Mouse (Mus musculus) lung, embryonic 14.5 days (tissue): Measurements from ENCODE around the gene Prkca. TPM values are rescaled to one million over a fixed set of nuclear protein-coding genes. Genes with fewer than 3 reads are reported as not detected.

ENCODE experiments used
- ATAC-seq: fragments of 200-750 bp; cut with Nextera tagmentation; 2 replicates; pipeline ENCODE4 v1.8.0; 2017; ENCODE audit warnings: mild to moderate bottlenecking, moderate TSS enrichment, moderate library complexity; ENCODE audit not compliant: insufficient read depth
- DNase-seq: peaks from one replicate; pipeline ENCODE4 v3.0.0-alpha.2; 2015
- H3K27ac ChIP-seq: fragments of 300-500 bp; sonication (generic); 2 replicates; pipeline ENCODE4 v1.5.1; 2014; ENCODE audit warnings: low read depth, mild to moderate bottlenecking, moderate library complexity
- H3K27me3 ChIP-seq: fragments of 300-500 bp; sonication (generic); 2 replicates; pipeline ENCODE4 v1.6.1; 2014; ENCODE audit warnings: low read length, control low read depth; ENCODE audit not compliant: insufficient read depth
- H3K36me3 ChIP-seq: fragments of 300-500 bp; sonication (generic); 2 replicates; pipeline ENCODE4 v1.6.1; 2014; ENCODE audit warnings: control low read depth; ENCODE audit not compliant: insufficient read depth
- H3K4me1 ChIP-seq: fragments of 300-500 bp; sonication (generic); 2 replicates; pipeline ENCODE4 v1.6.1; 2014; ENCODE audit warnings: antibody characterized with exemption, control low read depth; ENCODE audit not compliant: insufficient read depth
- H3K4me2 ChIP-seq: fragments of 300-500 bp; sonication (generic); 2 replicates; pipeline ENCODE4 v1.6.1; 2014; ENCODE audit warnings: mild to moderate bottlenecking
- H3K4me3 ChIP-seq: fragments of 300-500 bp; sonication (generic); 2 replicates; pipeline ENCODE4 v1.5.1; 2014; ENCODE audit warnings: low read depth, low read length
- H3K9ac ChIP-seq: fragments of 300-500 bp; sonication (generic); 2 replicates; pipeline ENCODE4 v1.6.1; 2014
- H3K9me3 ChIP-seq: fragments of 300-500 bp; sonication (generic); 2 replicates; pipeline ENCODE4 v1.6.1; 2016; ENCODE audit warnings: low read depth, low read length, control low read depth
- CTCF ChIP-seq: IDR thresholded peaks from 2 replicates; pipeline ENCODE4 v1.5.1; 2016; ENCODE audit warnings: antibody characterized with exemption, low read depth
- WGBS: fragments of 180-500 bp; shearing (Covaris S2); extraction: QIAGEN DNeasy Blood & Tissue Kit; methylation state at CpG from one replicate; pipeline ENCODE4 v1.1.7; 2014; 5-methylcytosine and 5-hydroxymethylcytosine counted together
- polyA plus RNA-seq: library from polyadenylated mRNA; unstranded; fragments of >200 nt; fragmentation: Nextera tagmentation; extraction: Ambion mirVana; gene quantifications from 2 replicates; pipeline ENCODE4 v1.2.1, GENCODE M21; 2014

Prkca gene
- polyA plus RNA-seq, 1 experiment from 2014 or later, result 11.8 TPM

DNA sequence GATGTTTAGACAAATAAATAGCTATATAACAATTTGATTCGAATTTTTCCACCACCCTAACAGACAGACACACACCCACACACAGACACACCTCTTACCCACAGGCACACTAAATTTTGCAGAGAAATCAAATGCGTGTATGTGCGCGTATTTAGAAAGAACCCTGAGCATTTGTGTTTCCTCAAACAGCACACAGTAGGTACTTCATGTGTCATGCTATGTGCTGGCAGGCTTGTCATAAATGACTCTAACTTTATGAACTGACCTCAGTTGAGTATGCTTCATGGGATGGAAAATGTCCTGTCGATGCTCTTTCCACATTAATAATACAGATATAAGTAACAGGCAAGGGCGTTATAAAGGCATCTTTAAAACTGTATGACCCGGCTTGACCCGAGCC, 17.8 kb downstream of the Prkca start:
- ATAC-seq (no peak), DNase-seq (no peak)
- H3K4me2 ChIP-seq, result no peak overlapping the region
- no peak overlapping the region for H3K9ac ChIP-seq
- H3K9me3 ChIP-seq, result no peaks in the 10 kb centered on the region
- H3K27ac ChIP-seq, result no peak overlapping the region
- no peak overlapping the region for H3K4me3 ChIP-seq
- 73% methylated on average over 8 of the region's 8 CpGs for WGBS
- TF ChIP-seq CTCF, result no peak
- H3K4me1 ChIP-seq, result no peaks in the 10 kb centered on the region
- H3K36me3 ChIP-seq, result no peaks in the 10 kb centered on the region
- no peaks in the 10 kb centered on the region for H3K27me3 ChIP-seq

DNA sequence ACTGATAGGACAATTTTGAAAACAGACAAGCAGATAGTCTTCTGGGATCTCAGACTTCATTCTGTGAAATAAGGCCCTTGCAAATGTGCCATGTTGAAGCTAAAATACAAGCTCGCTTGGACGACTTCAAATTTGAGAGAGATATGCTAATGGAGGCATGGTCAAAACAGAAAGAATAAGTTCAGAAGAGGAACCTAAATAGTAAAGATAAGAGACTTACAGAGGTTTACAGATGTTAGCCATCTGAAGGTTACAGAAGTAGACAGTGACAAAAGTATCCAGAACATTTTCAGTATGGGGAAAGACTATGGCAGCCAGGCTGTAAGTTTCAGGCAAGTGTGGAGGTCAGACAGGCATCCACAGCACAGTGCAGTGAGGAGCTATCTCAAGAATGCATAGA, 21.6 kb downstream of the Prkca start:
- Histone ChIP-seq H3K4me1 (no peaks in the 10 kb centered on the region), H3K36me3 (no peaks in the 10 kb centered on the region), H3K27me3 (no peaks in the 10 kb centered on the region), H3K9ac (no peak overlapping the region), H3K27ac (no peak overlapping the region), H3K4me3 (no peak overlapping the region), H3K4me2 (no peak overlapping the region), H3K9me3 (no peaks in the 10 kb centered on the region)
- no peak for DNase-seq
- ATAC-seq, result no peak
- WGBS, result 73% methylated on average over 2 of the region's 2 CpGs
- TF ChIP-seq CTCF, result no peak

DNA sequence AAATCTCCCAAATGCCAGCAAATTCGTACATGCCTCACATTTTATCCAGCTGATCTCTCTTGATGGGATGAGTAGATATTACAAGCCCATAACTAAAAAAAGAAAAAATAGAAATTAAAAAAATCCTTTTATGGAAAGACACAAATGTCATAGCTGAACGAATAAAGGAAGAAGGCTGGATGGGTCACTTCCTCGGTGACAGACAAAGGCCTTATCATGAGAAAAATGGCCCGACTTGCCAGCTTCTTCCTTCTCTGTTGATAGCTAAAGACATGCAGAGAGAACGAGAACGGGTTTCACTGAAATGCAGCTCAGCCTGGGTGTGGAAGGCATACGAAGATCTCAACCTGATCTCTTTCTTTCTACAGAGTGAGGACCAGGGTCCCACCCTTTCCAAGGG, 23.2 kb downstream of the Prkca start:
- no peaks in the 10 kb centered on the region for H3K9me3 ChIP-seq
- DNase-seq (no peak), ATAC-seq (no peak)
- H3K4me2 ChIP-seq, result no peak overlapping the region
- no peak overlapping the region for H3K27ac ChIP-seq
- H3K4me1 ChIP-seq, result no peaks in the 10 kb centered on the region
- no peaks in the 10 kb centered on the region for H3K36me3 ChIP-seq
- H3K4me3 ChIP-seq, result no peak overlapping the region
- no peak for TF ChIP-seq CTCF
- 68% methylated on average over 7 of the region's 7 CpGs for WGBS
- no peak overlapping the region for H3K9ac ChIP-seq
- H3K27me3 ChIP-seq, result no peaks in the 10 kb centered on the region

DNA sequence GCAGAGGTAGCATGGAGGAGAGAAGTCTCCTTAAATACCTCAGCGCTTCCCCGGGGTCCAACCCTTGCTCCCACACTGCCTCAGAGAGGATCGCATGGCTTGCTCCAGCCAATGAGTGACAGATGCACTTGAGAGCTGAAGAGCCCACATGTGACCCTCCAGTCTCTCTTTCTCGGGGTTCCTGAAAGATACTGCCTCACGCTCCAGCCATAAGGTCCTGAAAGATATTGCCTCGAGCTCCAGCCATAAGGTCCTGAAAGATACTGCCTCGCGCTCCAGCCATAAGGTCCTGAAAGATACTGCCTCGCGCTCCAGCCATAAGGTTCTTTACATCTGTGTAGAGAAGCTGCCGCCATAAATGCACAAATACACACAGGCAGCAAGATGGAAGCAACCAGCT, 24.6 kb downstream of the Prkca start:
- H3K4me3 ChIP-seq, result no peak overlapping the region
- DNase-seq (no peak), ATAC-seq (no peak)
- no peak overlapping the region for H3K4me2 ChIP-seq
- 79% methylated on average over 11 of the region's 11 CpGs for WGBS
- H3K9ac ChIP-seq, result no peak overlapping the region
- no peak for TF ChIP-seq CTCF
- no peaks in the 10 kb centered on the region for H3K9me3 ChIP-seq
- no peaks in the 10 kb centered on the region for H3K4me1 ChIP-seq
- H3K27ac ChIP-seq, result no peak overlapping the region
- no peaks in the 10 kb centered on the region for H3K27me3 ChIP-seq
- H3K36me3 ChIP-seq, result no peaks in the 10 kb centered on the region

DNA sequence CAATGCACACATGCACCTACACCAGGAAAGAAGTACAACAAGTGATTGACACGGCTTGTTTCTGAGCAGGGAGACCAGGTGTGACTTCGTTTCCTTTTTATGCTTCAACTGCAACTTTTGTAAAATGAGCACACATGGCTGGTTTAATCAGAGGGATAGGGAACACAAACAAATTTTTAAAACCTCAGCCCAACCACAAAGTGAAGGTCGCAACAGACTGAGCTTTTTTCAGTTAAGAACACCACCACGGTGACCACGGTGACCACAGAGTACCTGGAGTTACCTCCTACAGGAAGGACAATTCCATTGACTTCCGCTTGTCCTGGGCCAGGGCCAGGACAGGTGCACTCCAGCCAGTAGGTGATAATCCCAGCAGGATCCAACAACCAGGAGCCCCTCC, 25.9 kb downstream of the Prkca start:
- no peaks in the 10 kb centered on the region for H3K36me3 ChIP-seq

DNA sequence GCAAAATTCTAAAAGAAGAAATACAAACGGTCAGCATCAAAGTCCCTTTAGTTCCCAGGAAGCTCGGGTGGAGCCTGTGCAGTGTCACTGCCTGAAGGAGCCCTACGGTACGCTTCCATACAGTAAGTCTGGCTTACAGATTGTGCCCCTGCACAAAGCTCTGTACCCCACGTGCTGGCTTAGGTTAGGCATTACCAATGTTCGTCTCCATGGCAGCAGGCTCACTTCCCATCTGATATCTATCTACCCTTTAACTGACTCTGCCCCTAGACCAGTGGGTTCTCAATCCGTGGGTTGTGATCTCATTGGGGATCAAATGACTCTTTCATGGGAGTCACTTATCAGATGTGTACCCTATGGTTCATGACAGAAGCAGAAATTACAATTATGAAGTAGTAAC, 28.0 kb downstream of the Prkca start:
- Histone ChIP-seq H3K27ac (no peak overlapping the region), H3K4me2 (no peak overlapping the region), H3K9ac (no peak overlapping the region), H3K4me3 (no peak overlapping the region), H3K4me1 (0 out of 2 replicates have a peak, but pooled peaks cover 4% of the 10 kb centered on the region), H3K9me3 (no peaks in the 10 kb centered on the region), H3K27me3 (no peaks in the 10 kb centered on the region), H3K36me3 (no peaks in the 10 kb centered on the region)
- DNase-seq (no peak), ATAC-seq (no peak)
- WGBS, result 82% methylated on average over 7 of the region's 7 CpGs
- TF ChIP-seq CTCF, result no peak

More for the DNA sequence above, 25.9 kb downstream of the Prkca start:
- Histone ChIP-seq H3K4me3 (no peak overlapping the region), H3K27me3 (no peaks in the 10 kb centered on the region), H3K9ac (no peak overlapping the region), H3K4me2 (no peak overlapping the region), H3K27ac (no peak overlapping the region), H3K4me1 (no peaks in the 10 kb centered on the region), H3K9me3 (no peaks in the 10 kb centered on the region)
- 69% methylated on average over 6 of the region's 6 CpGs for WGBS
- no peak for DNase-seq
- no peak for TF ChIP-seq CTCF
- no peak for ATAC-seq

DNA sequence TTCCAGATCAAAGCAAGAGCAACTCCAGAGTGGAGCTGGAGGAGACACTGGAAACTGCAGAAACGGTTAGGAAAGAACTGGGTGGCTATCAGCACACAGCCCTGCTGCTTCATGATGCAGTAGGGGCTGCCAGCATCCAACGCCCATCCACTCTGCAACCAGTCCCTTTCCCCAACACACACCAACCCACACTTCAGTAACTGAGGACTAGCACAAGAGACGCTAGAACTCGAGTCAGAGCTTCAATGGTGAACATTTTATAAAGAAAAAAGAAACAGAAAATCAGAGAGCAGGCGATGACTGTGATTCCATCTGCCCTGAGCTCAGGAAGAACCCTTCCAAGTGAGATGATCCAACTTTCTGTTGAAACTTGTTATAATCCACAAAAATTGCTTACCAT, 31.2 kb downstream of the Prkca start:
- Histone ChIP-seq H3K36me3 (no peaks in the 10 kb centered on the region), H3K4me2 (no peak overlapping the region), H3K27ac (no peak overlapping the region), H3K4me3 (no peak overlapping the region), H3K9ac (no peak overlapping the region), H3K4me1 (0 out of 2 replicates have a peak, but pooled peaks cover 4% of the 10 kb centered on the region), H3K9me3 (no peaks in the 10 kb centered on the region), H3K27me3 (no peaks in the 10 kb centered on the region)
- ATAC-seq, result no peak
- no peak for DNase-seq
- TF ChIP-seq CTCF, result no peak
- 67% methylated on average over 5 of the region's 5 CpGs for WGBS

DNA sequence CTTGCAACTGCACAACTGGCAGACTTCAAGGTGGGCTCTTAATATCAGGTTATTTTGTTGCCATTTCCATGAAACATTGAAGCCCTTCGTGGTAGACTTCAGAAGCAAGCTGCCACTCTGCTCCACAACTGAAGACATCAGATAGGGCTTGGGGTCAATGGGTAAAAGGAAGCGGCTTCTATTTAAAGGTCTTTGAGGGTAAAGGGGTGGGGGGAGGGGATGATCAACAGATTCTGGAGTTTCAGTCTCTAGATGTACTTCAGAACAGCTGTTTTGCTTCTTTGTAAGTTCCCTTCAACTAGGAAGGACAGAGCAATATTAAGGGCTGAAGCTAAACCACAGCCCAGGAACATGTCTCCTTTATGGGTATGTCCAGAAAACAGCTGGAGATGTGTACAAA, 31.8 kb downstream of the Prkca start:
- H3K36me3 ChIP-seq, result no peaks in the 10 kb centered on the region
- no peak overlapping the region for H3K4me3 ChIP-seq
- H3K4me1 ChIP-seq, result 0 out of 2 replicates have a peak, but pooled peaks cover 4% of the 10 kb centered on the region
- WGBS, result 63% methylated on average over 2 of the region's 2 CpGs
- ATAC-seq, result no peak
- no peak overlapping the region for H3K27ac ChIP-seq
- TF ChIP-seq CTCF, result no peak
- no peak overlapping the region for H3K9ac ChIP-seq
- no peak for DNase-seq
- no peak overlapping the region for H3K4me2 ChIP-seq
- H3K9me3 ChIP-seq, result no peaks in the 10 kb centered on the region
- H3K27me3 ChIP-seq, result no peaks in the 10 kb centered on the region
